Mouse (Mus musculus) lung, postnatal 10 days (tissue): ENCODE data around the gene Vmn1r138.
"Not testable (repeated sequence)": the region's sequence is repeated elsewhere in the genome, so short reads cannot be mapped to it uniquely, and the experiment has no call there.

Experiments
- DNase-seq: peaks from one replicate; pipeline ENCODE4 v3.0.0; 2021

Vmn1r138 gene

GRCm38 (mm10) chr7:22028797-22029196, at the start of gene Vmn1r138:
Gene Vmn1r138, minus strand, starts transcription at chr7:22028897.
- not testable (repeated sequence) for DNase-seq

- not testable (repeated sequence) for DNase-seq
Observed at GRCm38 (mm10) chr7:22068757-22069156, 40.1 kb upstream of the Vmn1r138 start, which contains the start of gene Vmn1r139. Gene Vmn1r139, plus strand, starts transcription at chr7:22069057.

GRCm38 (mm10) chr7:22056205-22056604, 27.5 kb upstream of the Vmn1r138 start, which contains the start of gene Gm6176:
Gene Gm6176, minus strand, starts transcription at chr7:22056305.
- DNase-seq: not testable (repeated sequence)

GRCm38 (mm10) chr7:21994287-21994686, 34.4 kb downstream of the Vmn1r138 start, which contains the start of gene Vmn1r137:
Gene Vmn1r137, plus strand, starts transcription at chr7:21994587.
- not testable (repeated sequence) for DNase-seq
